27 mouse cellular contexts compared by ENCODE assay signal in genomic region chr8:48100100-48100787, GRCm38 (mm10). TPM values are rescaled to one million over a fixed set of nuclear protein-coding genes. Genes with fewer than 3 reads are reported as not detected.
A peak's percentile ranks its signal among the peaks of the same experiment; 100 is the strongest.
DNase-seq lines count a peak whose midpoint lies in the region; ATAC-seq and TF ChIP-seq lines count a peak whose summit lies in the region.
"Had no signal": no experiment of that assay in that cellular context is flagged by ENCODE, and none has a peak within 500 bp of the region (broad histone marks: within the 10 kb centered on the region; RNA-seq: fewer than 3 reads in every experiment).

No protein-coding gene starts in this region.

- no peak for DNase-seq in kidney, adult 8-10 months
- peak; percentile 29 for DNase-seq in limb, embryonic 14.5 days (ENCODE audit: low spot score)
- DNase-seq in limb, embryonic 10.5 days (ENCODE audit: low spot score): no peak
- DNase-seq in Patski (ENCODE audit: low read depth, low spot score): peak; percentile 24
- peak; percentile 56 for DNase-seq in brain, embryonic 14.5 days (ENCODE audit: low read depth)
- no peak for DNase-seq in cerebellum, postnatal 36 days
- DNase-seq: adrenal gland, postnatal 36 days; cerebellum, adult 11 months; cerebellum, adult 9-11 months; gastrocnemius, postnatal 25 days; heart, adult 18-20 months; heart, postnatal 14 days; layer of hippocampus, adult 9-11 months; liver; lung, postnatal 10 days; right cerebral cortex, adult 18-20 months; right cerebral cortex, postnatal 4 days; thymus, postnatal 14 days had no signal

- WGBS in kidney, embryonic 15.5 days: 38% methylated on average over 14 of the region's 14 CpGs
- WGBS in limb, embryonic 14.5 days: 51% methylated on average over 14 of the region's 14 CpGs
- 85% methylated on average over 14 of the region's 14 CpGs for WGBS in limb, embryonic 10.5 days

- H3K9ac ChIP-seq in kidney, embryonic 15.5 days: no peak overlapping the region
- no peak overlapping the region for H3K9ac ChIP-seq in limb, embryonic 14.5 days (ENCODE audit: low read depth, low read length, severe bottlenecking)
- H3K9ac ChIP-seq: embryonic facial prominence, embryonic 12.5 days; forebrain, embryonic 12.5 days; heart, embryonic 13.5 days; liver, embryonic 15.5 days; midbrain, embryonic 12.5 days had no signal

- no peak for TF ChIP-seq CTCF in Patski (IDR thresholded peaks at IDR 0.05)
- TF ChIP-seq CTCF in brain, embryonic 14.5 days (IDR thresholded peaks at IDR 0.05; ENCODE audit: borderline replicate concordance, extremely low read depth, insufficient read depth, insufficient read length): no peak

- H3K4me3 ChIP-seq in kidney, embryonic 15.5 days (replicated peaks): no peak overlapping the region
- no peak overlapping the region for H3K4me3 ChIP-seq in limb, embryonic 14.5 days (replicated peaks; ENCODE audit: low read length)
- H3K4me3 ChIP-seq in limb, embryonic 10.5 days: no peak overlapping the region
- H3K4me3 ChIP-seq: embryonic facial prominence, embryonic 12.5 days; erythroblast, embryonic 14.5 days; forebrain, embryonic 12.5 days; heart, embryonic 13.5 days; liver, embryonic 15.5 days; midbrain, embryonic 12.5 days had no signal

- ATAC-seq in kidney, embryonic 15.5 days (replicated peaks; ENCODE audit: low FRiP score): peak; percentile 68; the same call in 1 of the 2 replicates
- peak; percentile 47 for ATAC-seq in limb, embryonic 14.5 days (ENCODE audit: low FRiP score, low read depth)
- ATAC-seq in Patski: no peak
- ATAC-seq: activated CD4-positive, CD25-positive, alpha-beta regulatory T cell, adult 4 months; hindbrain, postnatal 0 days had no signal

- in situ Hi-C loops in Patski (cut with MboI; ENCODE audit: low pct_unique_long_range_greater_than_20kb): no loop called here

- H3K27ac ChIP-seq in kidney, embryonic 15.5 days: peak overlapping the region; percentile 72
- H3K27ac ChIP-seq in limb, embryonic 14.5 days (replicated peaks; ENCODE audit: low read depth, low read length): no peak overlapping the region
- no peak overlapping the region; the same call in 1 of the 2 replicates for H3K27ac ChIP-seq in limb, embryonic 10.5 days
- H3K27ac ChIP-seq: embryonic facial prominence, embryonic 12.5 days; forebrain, embryonic 12.5 days; heart, embryonic 13.5 days; hindbrain, postnatal 0 days; liver, embryonic 15.5 days; midbrain, embryonic 12.5 days had no signal

- no peak overlapping the region for H3K4me2 ChIP-seq in kidney, embryonic 15.5 days
- no peak overlapping the region for H3K4me2 ChIP-seq in limb, embryonic 14.5 days (replicated peaks; ENCODE audit: low read depth, low read length, severe bottlenecking)
- H3K4me2 ChIP-seq: embryonic facial prominence, embryonic 12.5 days; forebrain, embryonic 12.5 days; heart, embryonic 13.5 days; liver, embryonic 15.5 days; midbrain, embryonic 12.5 days had no signal

- H3K27me3 ChIP-seq in kidney, embryonic 15.5 days: 0 out of 2 replicates have a peak, but pooled peaks cover 3% of the 10 kb centered on the region
- H3K27me3 ChIP-seq in limb, embryonic 14.5 days (ENCODE audit: control insufficient read depth, insufficient read depth, low read length): no peaks in the 10 kb centered on the region
- H3K27me3 ChIP-seq in limb, embryonic 10.5 days (ENCODE audit: low read depth, poor library complexity, severe bottlenecking): peaks cover 11% of the 10 kb centered on the region; the same call in 1 of the 2 replicates
- no peaks in the 10 kb centered on the region for H3K27me3 ChIP-seq in Patski
- H3K27me3 ChIP-seq: embryonic facial prominence, embryonic 12.5 days; liver, embryonic 15.5 days had no signal

- peaks cover 22% of the 10 kb centered on the region for H3K4me1 ChIP-seq in kidney, embryonic 15.5 days
- H3K4me1 ChIP-seq in limb, embryonic 14.5 days (ENCODE audit: control insufficient read depth, insufficient read depth, low read length): peaks cover 9% of the 10 kb centered on the region
- H3K4me1 ChIP-seq in limb, embryonic 10.5 days: peaks cover 21% of the 10 kb centered on the region
- H3K4me1 ChIP-seq: liver, embryonic 15.5 days had no signal

- CTCF ChIA-PET in Patski (lab: Charles Lee): interaction anchor here (1.2 kb wide), 1 partner anchor 10 kb away, joined by 3 read pairs; no protein-coding TSS in a partner anchor

- POLR2A ChIA-PET in Patski (lab: Charles Lee): no interaction called here

- peaks cover 9% of the 10 kb centered on the region for H3K9me3 ChIP-seq in kidney, embryonic 15.5 days (replicated peaks)
- no peaks in the 10 kb centered on the region for H3K9me3 ChIP-seq in limb, embryonic 14.5 days (ENCODE audit: control insufficient read depth, low read length)
- no peaks in the 10 kb centered on the region for H3K9me3 ChIP-seq in limb, embryonic 10.5 days (replicated peaks)
- H3K9me3 ChIP-seq: embryonic facial prominence, embryonic 12.5 days; liver, embryonic 15.5 days had no signal

- H3K36me3 ChIP-seq in kidney, embryonic 15.5 days: no peaks in the 10 kb centered on the region
- no peaks in the 10 kb centered on the region for H3K36me3 ChIP-seq in limb, embryonic 14.5 days (ENCODE audit: control insufficient read depth, insufficient read depth, low read length)
- no peaks in the 10 kb centered on the region for H3K36me3 ChIP-seq in limb, embryonic 10.5 days
- H3K36me3 ChIP-seq: embryonic facial prominence, embryonic 12.5 days; forebrain, embryonic 12.5 days; heart, embryonic 13.5 days; liver, embryonic 15.5 days; midbrain, embryonic 12.5 days had no signal

- no peak for TF ChIP-seq POLR2A in limb, embryonic 14.5 days (IDR thresholded peaks at IDR 0.05; ENCODE audit: borderline replicate concordance, extremely low read depth, insufficient read depth, insufficient read length)
- no peak for TF ChIP-seq POLR2A in brain, embryonic 14.5 days (IDR thresholded peaks at IDR 0.05; ENCODE audit: borderline replicate concordance, extremely low read depth, insufficient read depth, insufficient read length, poor library complexity, severe bottlenecking)

RNA-seq across cellular contexts. Expression of gene Dctd, which starts 1.4 kb away (rescaled TPM):
- 36.7 and 36.8 TPM in 2 replicates for polyA plus RNA-seq in kidney, embryonic 15.5 days (2015; fragmentation: Nextera tagmentation; extraction: Ambion mirVana)
- polyA plus RNA-seq in limb, embryonic 14.5 days (2012; rRNA removed): 67.7 and 70.5 TPM in 2 replicates
- polyA plus RNA-seq in limb, embryonic 14.5 days (2014; fragmentation: Nextera tagmentation; extraction: Ambion mirVana): 34.5 and 36.0 TPM in 2 replicates
- 61.9 and 72.0 TPM in 2 replicates for polyA plus RNA-seq in limb, embryonic 10.5 days (2016; fragmentation: Nextera tagmentation; extraction: Ambion mirVana)
- polyA plus RNA-seq in Patski (2021): 5.0 TPM
- 18.6 and 21.8 TPM in 2 replicates for polyA plus RNA-seq in brain, embryonic 14.5 days (2012; rRNA removed)
- polyA plus RNA-seq: erythroblast, embryonic 14.5 days had no signal

Comparison
In these comparisons a context has a peak if more than half of its experiments do, and no peak if none do; other contexts are left out.
1. DNase-seq: peak in limb, embryonic 14.5 days (single experiment), Patski (single experiment) and brain, embryonic 14.5 days (single experiment); none in kidney, adult 8-10 months (0 of 2), limb, embryonic 10.5 days (single experiment) and cerebellum, postnatal 36 days (0 of 2).